Mouse (Mus musculus) MEL (cell line): Measurements from ENCODE around the gene Utrn. TPM values are rescaled to one million over a fixed set of nuclear protein-coding genes. Genes with fewer than 3 reads are reported as not detected.

Experiments
- DNase-seq: peaks from one replicate; pipeline ENCODE4 v3.0.0; 2011; ENCODE audit warnings: low read depth, low spot score
- H3K27ac ChIP-seq: 2 replicates; pipeline ENCODE4 v1.5.1; 2012; ENCODE audit warnings: low read depth, mild to moderate bottlenecking, control low read depth, low read length, moderate library complexity; ENCODE audit not compliant: control insufficient read depth
- H3K27me3 ChIP-seq, 2 experiments: fragments of 150-350 bp in 1 of 2; sonication (generic) in 1 of 2; 2 replicates each; pipeline ENCODE4 v1.6.1; 2012; ENCODE audit warnings: low read length in 2 of 2, mild to moderate bottlenecking in 2 of 2, improper control_type of control experiment in 1 of 2, moderate library complexity in 1 of 2; ENCODE audit not compliant: insufficient read depth in 2 of 2, control insufficient read depth in 1 of 2
- H3K36me3 ChIP-seq, 2 experiments: 2 replicates each; pipeline ENCODE4 v1.6.1; 2012 to 2014; ENCODE audit warnings: low read length in 2 of 2, improper control_type of control experiment in 1 of 2, inconsistent platforms in 1 of 2, mild to moderate bottlenecking in 1 of 2; ENCODE audit not compliant: insufficient read depth in 2 of 2, control insufficient read depth in 1 of 2
- H3K4me1 ChIP-seq, 2 experiments: fragments of 150-350 bp in 1 of 2; sonication (generic) in 1 of 2; 2 replicates each; pipeline ENCODE4 v1.6.1; 2012; ENCODE audit warnings: low read length in 2 of 2, improper control_type of control experiment in 1 of 2, mild to moderate bottlenecking in 1 of 2; ENCODE audit not compliant: insufficient read depth in 2 of 2, control insufficient read depth in 1 of 2
- H3K4me3 ChIP-seq, 2 experiments: fragments of 150-350 bp in 1 of 2; sonication (generic) in 1 of 2; 2 replicates each; pipeline ENCODE4 v1.5.1; 2012; ENCODE audit warnings: low read depth in 2 of 2, low read length in 2 of 2, mild to moderate bottlenecking in 2 of 2, moderate library complexity in 2 of 2, control low read depth in 1 of 2, improper control_type of control experiment in 1 of 2; ENCODE audit not compliant: control insufficient read depth in 1 of 2, insufficient read depth in 1 of 2
- H3K79me2 ChIP-seq: 2 replicates; pipeline ENCODE4 v1.6.1; 2012; ENCODE audit warnings: mild to moderate bottlenecking, low read length, moderate library complexity; ENCODE audit not compliant: control insufficient read depth, poor library complexity, insufficient read depth
- H3K9ac ChIP-seq: 2 replicates; pipeline ENCODE4 v1.6.1; 2012; ENCODE audit warnings: low read depth, mild to moderate bottlenecking, control low read depth, low read length, moderate library complexity; ENCODE audit not compliant: control insufficient read depth, poor library complexity, severe bottlenecking
- H3K9me3 ChIP-seq: fragments of 150-350 bp; sonication (generic); replicated peaks from 2 replicates; pipeline ENCODE4 v1.6.1; 2012; ENCODE audit warnings: mild to moderate bottlenecking, low read length, improper control_type of control experiment, moderate library complexity; ENCODE audit not compliant: insufficient read depth
- CTCF ChIP-seq, 3 experiments: IDR thresholded peaks in 2 of 3; conservative IDR thresholded peaks in 1 of 3; 2 replicates each; pipeline ENCODE4 v1.5.1; 2011 to 2012; ENCODE audit warnings: low read length in 3 of 3, low read depth in 2 of 3, mild to moderate bottlenecking in 2 of 3, improper control_type of control experiment in 1 of 3, inconsistent platforms in 1 of 3, mixed read lengths in 1 of 3, moderate library complexity in 1 of 3; ENCODE audit not compliant: control insufficient read depth in 1 of 3, insufficient read depth in 1 of 3, poor library complexity in 1 of 3, severe bottlenecking in 1 of 3
- EP300 ChIP-seq, 2 experiments: IDR thresholded peaks; 2 replicates each; pipeline ENCODE4 v1.6.1; 2011; ENCODE audit warnings: improper control_type of control experiment in 2 of 2, low read length in 2 of 2, low read depth in 1 of 2, mild to moderate bottlenecking in 1 of 2
- GABPA ChIP-seq: IDR thresholded peaks from 2 replicates; pipeline ENCODE4 v1.6.1; 2012; ENCODE audit warnings: low read depth, mild to moderate bottlenecking, inconsistent platforms, low read length, improper control_type of control experiment, moderate library complexity
- GATA1 ChIP-seq: IDR thresholded peaks from 2 replicates; pipeline ENCODE4 v1.6.1; 2011; ENCODE audit warnings: low read depth, low read length, improper control_type of control experiment
- MAFK ChIP-seq: IDR thresholded peaks from 2 replicates; pipeline ENCODE4 v1.6.1; 2011; ENCODE audit warnings: low read depth, mild to moderate bottlenecking, low read length, improper control_type of control experiment, borderline replicate concordance
- MAX ChIP-seq: IDR thresholded peaks from 2 replicates; pipeline ENCODE4 v1.6.1; 2011; ENCODE audit warnings: low read length, improper control_type of control experiment
- MXI1 ChIP-seq: IDR thresholded peaks from 2 replicates; pipeline ENCODE4 v1.6.1; 2011; ENCODE audit warnings: mild to moderate bottlenecking, low read depth, low read length, improper control_type of control experiment
- MYC ChIP-seq: IDR thresholded peaks from 2 replicates; pipeline ENCODE4 v1.6.1; 2011; ENCODE audit warnings: low read depth, mild to moderate bottlenecking, low read length, improper control_type of control experiment, moderate library complexity
- NELFE ChIP-seq: IDR thresholded peaks from 2 replicates; pipeline ENCODE4 v1.6.1; 2011; ENCODE audit warnings: low read depth, low read length, improper control_type of control experiment
- NRF1 ChIP-seq: IDR thresholded peaks from 2 replicates; pipeline ENCODE4 v1.6.1; 2014; ENCODE audit warnings: low read depth, mild to moderate bottlenecking, inconsistent platforms, low read length, improper control_type of control experiment, moderate library complexity; ENCODE audit not compliant: poor library complexity, insufficient read depth, severe bottlenecking
- POLR2A ChIP-seq, 2 experiments: IDR thresholded peaks; 2 replicates each; pipeline ENCODE4 v1.6.1; 2011 to 2012; ENCODE audit warnings: low read length in 2 of 2, mild to moderate bottlenecking in 2 of 2, control low read depth in 1 of 2, improper control_type of control experiment in 1 of 2, low read depth in 1 of 2, moderate library complexity in 1 of 2; ENCODE audit not compliant: control insufficient read depth in 1 of 2, insufficient read depth in 1 of 2, poor library complexity in 1 of 2
- POLR2AphosphoS2 ChIP-seq: IDR thresholded peaks from 2 replicates; pipeline ENCODE4 v1.6.1; 2011; ENCODE audit warnings: low read length, improper control_type of control experiment
- POLR2AphosphoS5 ChIP-seq: IDR thresholded peaks from 2 replicates; pipeline ENCODE4 v1.6.1; 2012; ENCODE audit warnings: low read depth, borderline replicate concordance, mild to moderate bottlenecking, inconsistent platforms, low read length, moderate library complexity, mixed read lengths
- RAD21 ChIP-seq: IDR thresholded peaks from 2 replicates; pipeline ENCODE4 v1.6.1; 2011; ENCODE audit warnings: mild to moderate bottlenecking, low read depth, low read length, improper control_type of control experiment
- TBP ChIP-seq: IDR thresholded peaks from 2 replicates; pipeline ENCODE4 v1.8.0; 2011; ENCODE audit warnings: low read depth, low read length, improper control_type of control experiment
- TCF12 ChIP-seq: IDR thresholded peaks from 2 replicates; pipeline ENCODE4 v1.6.1; 2014; ENCODE audit warnings: low read depth, mild to moderate bottlenecking, inconsistent platforms, low read length, improper control_type of control experiment, moderate library complexity
- UBTF ChIP-seq: IDR thresholded peaks from 2 replicates; pipeline ENCODE4 v1.6.1; 2012; ENCODE audit warnings: low read depth, mild to moderate bottlenecking, inconsistent platforms, low read length, improper control_type of control experiment, moderate library complexity, borderline replicate concordance; ENCODE audit not compliant: insufficient read depth
- ZKSCAN1 ChIP-seq: IDR thresholded peaks from 2 replicates; pipeline ENCODE4 v1.6.1; 2012; ENCODE audit warnings: low read depth, mild to moderate bottlenecking, inconsistent platforms, low read length, improper control_type of control experiment, moderate library complexity
- ZMIZ1 ChIP-seq: IDR thresholded peaks from 2 replicates; pipeline ENCODE4 v1.6.1; 2012; ENCODE audit warnings: low read depth, mild to moderate bottlenecking, inconsistent platforms, low read length, improper control_type of control experiment, moderate library complexity
- polyA plus RNA-seq, 2 experiments: library from polyadenylated mRNA; stranded (reverse) in 1 of 2; unstranded in 1 of 2; fragments of >175 nt in 1 of 2; fragments of >200 nt in 1 of 2; gene quantifications; 2 replicates each; pipeline versions ENCODE4 v1.2.1 to v1.2.4; 2012; ENCODE audit warnings: low replicate concordance in 2 of 2, low read depth in 1 of 2; ENCODE audit not compliant: insufficient read length in 2 of 2, insufficient read depth in 1 of 2, missing spikeins in 1 of 2
- total RNA-seq: library from RNA; depleted of rRNA; stranded (reverse); fragments of 300-350 nt; gene quantifications from 2 replicates; pipeline ENCODE4 v1.2.3, GENCODE M21; 2012

Gene Utrn
- total and polyA plus RNA-seq, 3 experiments: 2.3 to 4.3 TPM; not detected in 1

GRCm38 (mm10) chr10:12736861-12737835 is 132.0 kb downstream of the Utrn start:
- no peak for DNase-seq

DNA sequence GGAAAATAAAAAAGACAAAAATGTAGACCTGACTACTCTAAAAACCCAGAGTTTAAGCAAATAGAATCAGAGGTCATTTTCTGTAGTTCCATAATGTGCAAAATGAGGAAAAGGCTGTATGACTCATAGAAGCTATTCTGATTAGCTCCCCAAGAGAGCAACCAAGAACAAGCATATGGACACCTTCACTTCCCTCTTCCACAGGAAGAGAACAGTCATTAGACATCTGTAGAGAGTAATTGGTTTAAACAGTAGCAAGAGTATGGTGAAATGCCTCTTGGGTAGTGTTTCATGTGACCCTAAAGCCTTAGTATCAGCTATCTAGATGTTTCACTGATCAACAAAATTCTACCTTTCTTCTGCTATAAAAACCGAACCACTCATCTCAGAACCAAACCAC is 133.5 kb downstream of the Utrn start:
- peak; percentile 31 for DNase-seq
- no peaks in the 10 kb centered on the region for H3K36me3 ChIP-seq
- no peaks in the 10 kb centered on the region for H3K4me1 ChIP-seq
- no peak overlapping the region for H3K27ac ChIP-seq
- H3K9me3 ChIP-seq: no peaks in the 10 kb centered on the region
- TF ChIP-seq TCF12: no peak
- TF ChIP-seq TBP: no peak
- no peak; a peak in 1 of 4 replicates for TF ChIP-seq EP300 (IDR thresholded peaks at IDR 0.05; ENCODE audit: low read depth in 1 of 2, low read length in 2 of 2)
- TF ChIP-seq ZKSCAN1: no peak
- no peak for TF ChIP-seq ZMIZ1
- no peak for TF ChIP-seq MYC
- no peak for TF ChIP-seq GABPA
- TF ChIP-seq MXI1: no peak
- no peak for TF ChIP-seq MAX
- no peak for TF ChIP-seq NRF1
- TF ChIP-seq MAFK: no peak
- no peak for TF ChIP-seq UBTF
- TF ChIP-seq POLR2A (IDR thresholded peaks at IDR 0.05; ENCODE audit: control insufficient read depth in 1 of 2, insufficient read depth in 1 of 2, low read depth in 1 of 2, low read length in 2 of 2, poor library complexity in 1 of 2): no peak
- no peak for TF ChIP-seq CTCF (IDR thresholded peaks at IDR 0.05 in 2 of 3, conservative IDR thresholded peaks at IDR 0.05 in 1 of 3; ENCODE audit: control insufficient read depth in 1 of 3, insufficient read depth in 1 of 3, low read depth in 2 of 3, low read length in 3 of 3, poor library complexity in 1 of 3, severe bottlenecking in 1 of 3)
- no peak for TF ChIP-seq POLR2AphosphoS2
- TF ChIP-seq RAD21: no peak
- H3K4me3 ChIP-seq: no peak overlapping the region
- H3K27me3 ChIP-seq: no peaks in the 10 kb centered on the region
- H3K9ac ChIP-seq: no peak overlapping the region
- H3K79me2 ChIP-seq: no peaks in the 10 kb centered on the region

More at GRCm38 (mm10) chr10:12736861-12737835, 132.0 kb downstream of the Utrn start:
- Histone ChIP-seq H3K4me1 (no peaks in the 10 kb centered on the region), H3K9me3 (no peaks in the 10 kb centered on the region)
- TF ChIP-seq GATA1 (no peak), MYC (no peak), POLR2AphosphoS5 (no peak), NELFE (no peak)
- TF ChIP-seq, all 39 proteins: peak for 0
- H3K79me2 ChIP-seq: no peaks in the 10 kb centered on the region
- H3K27me3 ChIP-seq: no peaks in the 10 kb centered on the region
- H3K36me3 ChIP-seq: no peaks in the 10 kb centered on the region
- no peak overlapping the region for H3K4me3 ChIP-seq
- no peak overlapping the region for H3K27ac ChIP-seq
- H3K9ac ChIP-seq: no peak overlapping the region
